Mouse (Mus musculus) brain, embryonic 14.5 days (tissue): ENCODE measurements around the gene Tbx5.

Source experiments
- CTCF ChIP-seq: fragments of 200-500 bp; IDR thresholded peaks from 2 replicates; pipeline ENCODE4 v1.5.1; 2012; ENCODE audit warnings: inconsistent platforms, mild to moderate bottlenecking, moderate library complexity, borderline replicate concordance; ENCODE audit not compliant: insufficient read depth, insufficient read length; ENCODE audit errors: extremely low read depth
- POLR2A ChIP-seq: fragments of 200-500 bp; IDR thresholded peaks from 2 replicates; pipeline ENCODE4 v1.6.1; 2012; ENCODE audit warnings: mild to moderate bottlenecking, inconsistent platforms, borderline replicate concordance; ENCODE audit not compliant: poor library complexity, insufficient read depth, insufficient read length, severe bottlenecking; ENCODE audit errors: extremely low read depth

DNA sequence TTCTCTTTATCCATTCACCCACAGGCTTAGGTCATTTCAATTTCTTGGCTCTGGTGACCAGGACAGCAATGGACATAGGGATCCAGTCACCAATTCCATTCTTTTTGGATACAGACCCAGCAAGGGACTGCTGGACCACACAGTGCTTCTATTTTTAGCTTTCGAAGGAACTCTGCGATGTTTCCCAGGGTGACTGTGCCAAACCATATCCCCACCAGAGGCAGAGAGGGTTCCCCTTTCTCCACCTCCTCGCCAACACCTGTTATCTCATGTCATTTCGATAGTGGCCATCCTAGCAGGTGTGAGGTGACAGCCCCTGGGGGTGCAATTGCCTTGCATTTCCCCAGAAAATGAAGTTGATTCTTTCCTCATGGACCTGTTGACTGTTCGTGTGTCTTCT, 30.0 kb downstream of the Tbx5 start:
- TF ChIP-seq CTCF (no peak), POLR2A (no peak)
